Mouse (Mus musculus): ENCODE results near the gene Ntf3.

Ntf3 gene

GRCm38 (mm10) chr6:126159279-126160066 lies 7.2 kb downstream of the Ntf3 start:
- no peak for DNase-seq (ENCODE audit: low spot score in 2 of 2)

GRCm38 (mm10) chr6:126155928-126156327 lies 10.8 kb downstream of the Ntf3 start:
- DNase-seq (ENCODE audit: low spot score in 2 of 2) = no peak

- no peak for DNase-seq (ENCODE audit: low spot score in 2 of 2)
Measured at GRCm38 (mm10) chr6:126154372-126154982, 12.2 kb downstream of the Ntf3 start.

DNA sequence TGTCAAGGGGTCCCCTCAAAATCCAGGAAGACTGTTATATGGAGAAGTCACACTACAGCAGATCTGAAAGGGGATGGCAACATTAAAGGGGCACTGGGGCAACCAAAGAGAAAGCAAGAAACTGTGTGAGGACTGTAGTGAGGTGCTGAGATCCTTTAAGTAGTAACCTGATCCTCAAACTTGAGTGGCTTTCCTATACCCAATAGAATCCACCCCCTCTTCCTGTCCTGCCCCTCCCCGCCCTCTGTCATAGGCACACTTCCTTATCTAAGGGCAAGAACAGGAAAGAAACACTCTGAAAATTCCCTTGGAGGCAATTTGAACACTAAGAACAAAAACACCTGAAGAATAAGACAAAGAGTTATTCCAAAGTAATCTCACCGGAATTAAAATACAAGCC lies 13.6 kb downstream of the Ntf3 start:
- DNase-seq (ENCODE audit: low spot score in 2 of 2) = no peak

DNA sequence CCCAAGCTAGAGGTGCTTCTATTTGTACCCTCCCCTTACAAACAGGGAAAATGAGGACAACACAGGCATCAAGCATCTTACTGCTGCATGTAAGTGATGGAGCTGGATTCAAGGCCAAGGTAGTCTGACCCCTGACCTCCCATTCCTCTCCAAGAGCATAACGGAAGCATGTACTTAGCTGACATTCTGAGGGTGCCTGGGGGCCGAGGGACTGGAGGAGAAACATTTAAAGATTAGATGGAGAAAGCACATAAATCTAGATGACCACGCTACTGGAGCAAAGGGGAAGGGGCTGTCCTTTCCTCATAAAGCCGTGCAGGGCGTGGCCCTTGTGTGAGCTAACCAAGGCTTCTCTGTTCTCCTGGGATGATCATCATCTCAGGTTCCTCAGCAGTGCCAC lies 23.1 kb downstream of the Ntf3 start:
- no peak for DNase-seq (ENCODE audit: low spot score in 2 of 2)

GRCm38 (mm10) chr6:126142741-126143140 lies 24.0 kb downstream of the Ntf3 start:
- no peak for DNase-seq (ENCODE audit: low spot score in 2 of 2)

GRCm38 (mm10) chr6:126142021-126142554 lies 24.6 kb downstream of the Ntf3 start:
- no peak for DNase-seq (ENCODE audit: low spot score in 2 of 2)

DNA sequence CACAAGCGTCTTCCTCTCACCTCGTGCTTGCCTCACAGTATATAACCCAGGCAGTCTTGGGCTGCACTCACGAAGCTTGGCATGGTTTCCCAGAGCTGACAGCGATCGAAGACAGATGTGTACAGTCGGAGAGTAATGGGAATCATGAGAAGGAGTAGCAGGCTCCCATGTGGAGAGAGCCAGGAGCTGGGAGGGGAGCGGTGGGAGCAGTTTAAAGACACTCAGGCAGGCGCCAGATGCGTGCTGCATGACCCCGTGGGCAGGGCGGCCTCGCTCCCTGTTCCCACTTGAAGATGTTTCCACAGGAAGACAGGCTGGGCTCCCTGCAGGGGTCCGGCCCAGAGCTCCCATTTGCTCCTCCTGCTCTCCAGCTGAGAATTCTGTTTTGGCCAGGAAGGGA lies 25.2 kb downstream of the Ntf3 start:
- DNase-seq (ENCODE audit: low spot score in 2 of 2) = no peak

- no peak for DNase-seq (ENCODE audit: low spot score in 2 of 2)
Measured at GRCm38 (mm10) chr6:126140961-126141360, 25.7 kb downstream of the Ntf3 start.

DNA sequence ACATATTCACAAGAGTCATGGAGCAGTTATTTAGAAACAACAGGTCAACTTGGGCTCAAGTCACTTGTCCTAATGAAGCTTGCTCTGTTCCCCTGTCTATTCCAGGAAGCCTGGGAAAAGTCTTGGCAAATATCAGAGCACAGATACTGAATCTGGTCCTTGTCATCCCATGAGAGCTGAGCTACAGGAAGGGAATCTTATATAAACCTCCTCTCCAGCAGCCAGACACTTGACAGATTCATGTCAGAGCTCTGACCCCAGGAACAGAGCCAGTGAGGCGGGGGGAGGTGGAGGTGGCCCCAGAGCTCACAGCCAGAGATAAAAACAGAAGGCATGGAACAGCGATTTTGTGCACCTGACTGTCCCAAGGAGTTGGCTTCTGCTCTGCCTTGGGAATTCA lies 26.3 kb downstream of the Ntf3 start:
- DNase-seq (ENCODE audit: low spot score in 2 of 2) = no peak

DNA sequence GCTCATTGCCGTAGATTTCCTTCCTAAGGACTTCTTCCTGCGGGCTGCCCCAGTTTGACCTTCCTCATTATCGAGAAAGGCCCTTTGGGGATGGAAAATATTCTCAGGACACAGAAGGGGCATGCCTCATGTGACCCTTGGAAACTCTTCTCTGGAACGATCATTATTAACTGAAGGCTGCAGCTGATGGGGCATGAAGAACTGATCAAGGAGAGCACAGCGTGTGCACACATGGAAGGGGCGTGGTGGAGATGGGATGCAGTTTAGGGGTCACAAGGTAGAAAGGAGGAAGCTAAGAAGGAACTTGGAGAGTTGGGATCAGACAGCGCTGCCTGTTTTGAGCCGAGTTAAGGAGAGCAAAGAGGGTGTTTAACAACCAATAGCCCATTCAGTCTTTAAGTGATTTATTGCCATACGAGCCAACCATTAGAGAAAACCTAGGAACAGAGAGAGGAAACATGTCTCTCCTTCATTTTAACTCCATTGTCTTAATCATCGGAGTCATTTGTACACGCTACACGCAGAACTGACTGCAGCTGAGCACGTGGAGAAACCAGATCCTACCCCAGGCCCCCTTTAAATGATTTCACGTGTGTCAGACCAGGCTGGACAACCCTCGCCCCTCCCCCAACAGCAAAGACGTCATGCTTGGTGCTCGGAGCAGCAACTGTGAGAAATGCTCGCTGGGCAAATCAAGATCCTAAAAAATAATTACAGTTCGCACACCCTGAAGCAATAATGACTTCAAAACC lies 32.4 kb downstream of the Ntf3 start:
- DNase-seq (ENCODE audit: low spot score in 2 of 2) = no peak

- DNase-seq (ENCODE audit: low spot score in 2 of 2) = no peak
Measured at GRCm38 (mm10) chr6:126128238-126128637, 38.5 kb downstream of the Ntf3 start.

GRCm38 (mm10) chr6:126118247-126118646 lies 48.5 kb downstream of the Ntf3 start:
- no peak for DNase-seq (ENCODE audit: low spot score in 2 of 2)

GRCm38 (mm10) chr6:126117191-126117590 lies 49.5 kb downstream of the Ntf3 start:
- no peak for DNase-seq (ENCODE audit: low spot score in 2 of 2)

- no peak for DNase-seq (ENCODE audit: low spot score in 2 of 2)
Measured at GRCm38 (mm10) chr6:126114934-126115633, 51.6 kb downstream of the Ntf3 start.

- no peak for DNase-seq (ENCODE audit: low spot score in 2 of 2)
Measured at GRCm38 (mm10) chr6:126110892-126111835, 55.5 kb downstream of the Ntf3 start.

DNA sequence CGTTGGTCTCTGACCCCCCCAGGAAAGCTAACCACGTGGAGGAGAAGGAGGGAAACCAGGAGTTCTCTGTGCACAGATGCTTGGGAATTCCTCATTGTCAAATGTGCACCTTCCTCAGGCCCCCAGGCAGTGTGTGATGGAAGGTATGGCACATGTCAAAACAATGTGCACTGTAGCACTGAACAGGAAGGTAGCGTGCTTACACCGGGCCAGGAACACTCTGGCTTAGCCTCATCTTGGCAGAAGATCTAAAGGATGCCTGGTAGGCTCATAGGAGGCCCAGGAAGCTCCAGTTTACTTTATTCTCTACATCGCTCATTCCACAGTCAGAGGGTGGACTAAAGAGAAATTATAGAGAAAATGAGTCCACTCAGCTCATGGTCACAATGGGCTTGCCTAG lies 57.5 kb downstream of the Ntf3 start:
- DNase-seq (ENCODE audit: low spot score in 2 of 2) = no peak

DNA sequence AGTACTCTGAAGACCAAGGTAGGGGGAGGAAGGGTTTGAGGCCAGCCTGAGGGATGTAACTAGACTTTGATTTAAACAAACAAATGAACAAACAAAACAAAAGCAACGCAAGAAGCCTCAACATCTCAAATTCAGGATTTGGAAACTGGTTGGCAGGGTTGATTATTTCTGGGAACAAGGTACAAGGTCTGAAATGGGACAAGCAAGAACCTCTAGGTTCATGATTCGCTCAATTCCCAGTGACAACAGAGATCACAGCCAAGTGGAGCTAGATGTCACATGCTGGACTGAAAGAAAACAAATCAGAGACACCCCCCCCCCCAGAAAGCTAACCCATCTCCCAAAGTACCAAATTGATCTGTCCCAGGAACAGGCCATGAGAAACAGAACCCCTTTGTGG lies 57.9 kb downstream of the Ntf3 start:
- DNase-seq (ENCODE audit: low spot score in 2 of 2) = no peak

- no peak for DNase-seq (ENCODE audit: low spot score in 2 of 2)
Measured at GRCm38 (mm10) chr6:126107398-126107797, 59.3 kb downstream of the Ntf3 start.

DNA sequence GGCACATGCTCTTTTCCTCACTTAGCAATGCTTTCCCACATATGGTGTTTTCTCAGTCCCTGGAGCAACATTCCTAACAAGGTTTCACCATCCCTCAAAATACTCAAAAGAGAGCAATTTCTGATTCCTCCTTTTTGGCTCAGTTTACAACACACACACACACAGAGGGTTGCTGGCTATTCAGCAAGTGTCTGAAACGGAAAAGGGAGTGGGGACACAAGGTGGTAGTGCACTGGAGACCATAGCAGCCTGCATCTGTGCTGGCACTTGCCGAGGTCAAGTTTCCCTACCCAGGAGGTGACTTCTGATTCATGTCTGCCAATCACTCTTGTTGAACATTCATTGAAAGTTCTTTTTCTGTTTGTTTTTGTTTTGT lies 59.9 kb downstream of the Ntf3 start:
- no peak for DNase-seq (ENCODE audit: low spot score in 2 of 2)

Data from spleen, postnatal 10 days (tissue).